Mouse (Mus musculus): Measurements from ENCODE around the gene Lgals2. TPM values are rescaled to one million over a fixed set of nuclear protein-coding genes. Genes with fewer than 3 reads are reported as not detected.

Gene Lgals2
- polyA plus RNA-seq, 1 experiment: not detected

GRCm38 (mm10) chr15:78807141-78807540 is 48.2 kb downstream of the Lgals2 start:
- no peak overlapping the region for H3K4me3 ChIP-seq (replicated peaks)
- no peaks in the 10 kb centered on the region for H3K9me3 ChIP-seq
- no peak for TF ChIP-seq GATA1 (IDR thresholded peaks at IDR 0.05; ENCODE audit: borderline replicate concordance, low read length)
- no peak for TF ChIP-seq FLI1 (IDR thresholded peaks at IDR 0.05; ENCODE audit: low read length)
- H3K27me3 ChIP-seq (replicated peaks): peaks cover 85% of the 10 kb centered on the region
- H3K36me3 ChIP-seq (replicated peaks; ENCODE audit: low read length): no peaks in the 10 kb centered on the region
- peaks cover 20% of the 10 kb centered on the region for H3K4me1 ChIP-seq

- no peak overlapping the region for H3K4me3 ChIP-seq (replicated peaks)
- H3K4me1 ChIP-seq: peaks cover 25% of the 10 kb centered on the region
- no peak for TF ChIP-seq GATA1 (IDR thresholded peaks at IDR 0.05; ENCODE audit: borderline replicate concordance, low read length)
- TF ChIP-seq FLI1 (IDR thresholded peaks at IDR 0.05; ENCODE audit: low read length): no peak
- peaks cover 90% of the 10 kb centered on the region for H3K27me3 ChIP-seq (replicated peaks)
- no peaks in the 10 kb centered on the region for H3K36me3 ChIP-seq (replicated peaks; ENCODE audit: low read length)
- no peaks in the 10 kb centered on the region for H3K9me3 ChIP-seq
Observed at GRCm38 (mm10) chr15:78806614-78807013, 48.7 kb downstream of the Lgals2 start.

DNA sequence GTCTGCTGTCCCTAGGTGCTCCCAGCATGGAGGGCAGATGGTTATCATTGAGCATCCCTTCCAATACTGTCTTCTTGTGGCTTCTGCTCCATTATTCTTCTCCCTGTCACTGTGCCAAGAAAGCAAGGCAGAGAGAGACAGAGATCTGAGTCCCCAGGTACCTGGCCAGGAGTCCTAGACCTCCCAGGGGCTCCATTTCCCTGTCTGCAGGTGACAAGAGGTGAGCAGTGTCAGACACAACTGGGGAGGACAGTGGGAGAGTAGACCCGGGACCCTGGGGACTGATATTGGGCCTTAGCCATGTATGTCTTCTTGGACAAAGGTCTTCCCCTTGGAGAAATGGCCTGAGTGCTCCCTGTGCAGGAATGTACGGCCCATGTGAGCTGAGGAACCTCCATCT is 50.0 kb downstream of the Lgals2 start:
- TF ChIP-seq GATA1 (IDR thresholded peaks at IDR 0.05; ENCODE audit: borderline replicate concordance, low read length): no peak
- TF ChIP-seq FLI1 (IDR thresholded peaks at IDR 0.05; ENCODE audit: low read length): no peak
- Histone ChIP-seq H3K4me1 (peaks cover 25% of the 10 kb centered on the region), H3K4me3 (replicated peaks) (no peak overlapping the region), H3K9me3 (no peaks in the 10 kb centered on the region), H3K36me3 (replicated peaks; ENCODE audit: low read length) (no peaks in the 10 kb centered on the region), H3K27me3 (replicated peaks) (peaks cover 92% of the 10 kb centered on the region)

DNA sequence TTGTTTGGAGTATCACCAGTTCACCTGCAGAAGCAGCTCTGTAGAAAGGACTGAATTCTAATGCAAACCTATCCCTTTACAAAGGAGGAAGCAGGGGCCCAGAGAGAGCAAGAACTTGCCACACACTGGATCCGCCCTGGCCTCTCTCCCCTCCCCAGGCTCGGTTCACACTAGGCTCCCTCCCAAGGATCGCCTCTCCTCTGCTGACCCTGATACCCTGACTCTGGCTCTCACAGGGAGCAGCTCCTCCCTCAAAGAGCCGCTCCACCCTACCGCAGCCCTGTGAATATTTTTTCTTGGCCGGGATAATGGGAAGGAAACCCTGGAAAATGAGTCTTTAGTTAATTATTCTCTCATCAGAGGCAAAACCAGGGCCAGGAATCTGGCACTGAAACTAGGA is 51.0 kb downstream of the Lgals2 start:
- peaks cover 86% of the 10 kb centered on the region for H3K27me3 ChIP-seq (replicated peaks)
- peaks cover 25% of the 10 kb centered on the region for H3K4me1 ChIP-seq

GRCm38 (mm10) chr15:78803499-78803900 is 51.8 kb downstream of the Lgals2 start:
- H3K9me3 ChIP-seq: no peaks in the 10 kb centered on the region
- TF ChIP-seq GATA1 (IDR thresholded peaks at IDR 0.05; ENCODE audit: borderline replicate concordance, low read length) (no peak), FLI1 (IDR thresholded peaks at IDR 0.05; ENCODE audit: low read length) (no peak)
- H3K27me3 ChIP-seq (replicated peaks): peaks cover 89% of the 10 kb centered on the region
- peak overlapping the region; percentile 40 for H3K4me3 ChIP-seq (replicated peaks)
- H3K4me1 ChIP-seq: peaks cover 25% of the 10 kb centered on the region
- H3K36me3 ChIP-seq (replicated peaks; ENCODE audit: low read length): no peaks in the 10 kb centered on the region

More for the DNA sequence above, 51.0 kb downstream of the Lgals2 start:
- Histone ChIP-seq H3K9me3 (no peaks in the 10 kb centered on the region), H3K4me3 (replicated peaks) (no peak overlapping the region), H3K36me3 (replicated peaks; ENCODE audit: low read length) (no peaks in the 10 kb centered on the region)
- no peak for TF ChIP-seq GATA1 (IDR thresholded peaks at IDR 0.05; ENCODE audit: borderline replicate concordance, low read length)
- TF ChIP-seq FLI1 (IDR thresholded peaks at IDR 0.05; ENCODE audit: low read length): no peak

DNA sequence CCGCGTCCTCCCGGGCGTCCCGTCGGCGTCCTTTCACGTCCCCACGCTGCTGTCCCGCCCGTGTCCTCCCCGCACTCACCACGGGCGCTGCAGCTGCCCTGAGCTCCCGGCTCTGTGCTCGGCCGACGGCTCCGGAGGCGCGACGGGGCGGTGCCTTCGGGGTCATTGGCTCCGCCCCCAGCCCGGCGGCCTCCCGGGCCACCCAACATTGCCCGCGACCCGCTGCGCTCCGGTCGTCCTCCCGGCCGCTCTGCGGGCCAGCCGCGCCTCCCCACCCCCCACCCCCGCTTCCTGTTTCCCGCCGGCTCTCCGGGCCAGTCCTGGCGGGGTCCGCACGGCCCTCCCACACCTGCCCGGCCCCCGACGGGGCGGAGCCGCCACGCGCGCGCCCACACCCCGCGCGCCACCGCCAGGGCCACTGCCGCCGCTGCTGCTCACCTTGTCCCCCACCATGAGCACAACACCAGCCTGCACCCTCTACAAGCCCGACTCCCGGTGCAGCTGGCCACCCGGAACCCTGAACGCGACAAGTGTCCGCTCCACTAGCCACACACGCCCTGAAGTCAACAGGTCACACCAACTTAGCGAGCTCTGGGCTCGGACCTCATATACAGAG is 52.4 kb downstream of the Lgals2 start, which contains the start of gene Card10:
Card10 (minus strand) TSS at position 267 of the 616 bp plus-strand sequence.
- Histone ChIP-seq H3K9me3 (no peaks in the 10 kb centered on the region), H3K4me3 (replicated peaks) (peak within 1 kb of the TSS; percentile 90), H3K4me1 (peaks cover 25% of the 10 kb centered on the region), H3K36me3 (replicated peaks; ENCODE audit: low read length) (no peaks in the 10 kb centered on the region), H3K27me3 (replicated peaks) (peaks cover 89% of the 10 kb centered on the region)
- no peak for TF ChIP-seq GATA1 (IDR thresholded peaks at IDR 0.05; ENCODE audit: borderline replicate concordance, low read length)
- no peak for TF ChIP-seq FLI1 (IDR thresholded peaks at IDR 0.05; ENCODE audit: low read length)

GRCm38 (mm10) chr15:78801971-78802741 is 53.2 kb downstream of the Lgals2 start:
- H3K4me1 ChIP-seq: peaks cover 25% of the 10 kb centered on the region
- H3K9me3 ChIP-seq: no peaks in the 10 kb centered on the region
- peaks cover 89% of the 10 kb centered on the region for H3K27me3 ChIP-seq (replicated peaks)
- no peaks in the 10 kb centered on the region for H3K36me3 ChIP-seq (replicated peaks; ENCODE audit: low read length)
- H3K4me3 ChIP-seq (replicated peaks): peak overlapping the region; percentile 90
- TF ChIP-seq GATA1 (IDR thresholded peaks at IDR 0.05; ENCODE audit: borderline replicate concordance, low read length) (no peak), FLI1 (IDR thresholded peaks at IDR 0.05; ENCODE audit: low read length) (no peak)

- H3K36me3 ChIP-seq (replicated peaks; ENCODE audit: low read length): no peaks in the 10 kb centered on the region
- no peak for TF ChIP-seq GATA1 (IDR thresholded peaks at IDR 0.05; ENCODE audit: borderline replicate concordance, low read length)
- TF ChIP-seq FLI1 (IDR thresholded peaks at IDR 0.05; ENCODE audit: low read length): no peak
- no peak overlapping the region for H3K4me3 ChIP-seq (replicated peaks)
- peaks cover 25% of the 10 kb centered on the region for H3K4me1 ChIP-seq
- H3K27me3 ChIP-seq (replicated peaks): peaks cover 89% of the 10 kb centered on the region
- H3K9me3 ChIP-seq: no peaks in the 10 kb centered on the region
Observed at GRCm38 (mm10) chr15:78801571-78801970, 53.8 kb downstream of the Lgals2 start.

Other genes starting within 250 kb of the Lgals2 start
- gene Elfn2, start 136.8 kb downstream of the Lgals2 start, polyA plus RNA-seq (2012; ENCODE audit: insufficient read depth, low replicate concordance): 0.26 and 0.28 TPM in 2 replicates
- gene Mfng, start 82.1 kb downstream of the Lgals2 start, polyA plus RNA-seq (2012; ENCODE audit: insufficient read depth, low replicate concordance): 36.6 and 48.4 TPM in 2 replicates
- 1.5 and 2.1 TPM in 2 replicates for gene Card10, start 52.5 kb downstream of the Lgals2 start, polyA plus RNA-seq (2012; ENCODE audit: insufficient read depth, low replicate concordance)
- gene Cdc42ep1, start 12.9 kb downstream of the Lgals2 start, polyA plus RNA-seq (2012; ENCODE audit: insufficient read depth, low replicate concordance): 1.2 and 3.7 TPM in 2 replicates
- gene Gga1, start 21.7 kb upstream of the Lgals2 start, polyA plus RNA-seq (2012; ENCODE audit: insufficient read depth, low replicate concordance): 198 and 388 TPM in 2 replicates
- 2.9 and 8.0 TPM in 2 replicates for gene Gm49510, start 44.1 kb upstream of the Lgals2 start, polyA plus RNA-seq (2012; ENCODE audit: insufficient read depth, low replicate concordance)
- 1,441 and 3,817 TPM in 2 replicates for gene Sh3bp1, start 44.2 kb upstream of the Lgals2 start, polyA plus RNA-seq (2012; ENCODE audit: insufficient read depth, low replicate concordance)
- gene Pdxp, start 58.4 kb upstream of the Lgals2 start, polyA plus RNA-seq (2012; ENCODE audit: insufficient read depth, low replicate concordance): 8.6 and 29.8 TPM in 2 replicates
- 75.3 and 689 TPM in 2 replicates for gene Lgals1, start 71.2 kb upstream of the Lgals2 start, polyA plus RNA-seq (2012; ENCODE audit: insufficient read depth, low replicate concordance)
- gene Nol12, start 79.4 kb upstream of the Lgals2 start, polyA plus RNA-seq (2012; ENCODE audit: insufficient read depth, low replicate concordance): 16.3 and 19.1 TPM in 2 replicates
- 97.8 and 237 TPM in 2 replicates for gene Triobp, start 92.2 kb upstream of the Lgals2 start, polyA plus RNA-seq (2012; ENCODE audit: insufficient read depth, low replicate concordance)
- gene H1f0, start 172.9 kb upstream of the Lgals2 start, polyA plus RNA-seq (2012; ENCODE audit: insufficient read depth, low replicate concordance): 211 and 406 TPM in 2 replicates
- 10.8 and 18.1 TPM in 2 replicates for gene Galr3, start 186.4 kb upstream of the Lgals2 start, polyA plus RNA-seq (2012; ENCODE audit: insufficient read depth, low replicate concordance)
- gene Ankrd54, start 207.4 kb upstream of the Lgals2 start, polyA plus RNA-seq (2012; ENCODE audit: insufficient read depth, low replicate concordance): 32.5 and 90.9 TPM in 2 replicates
- gene Eif3l, start 219.7 kb upstream of the Lgals2 start, polyA plus RNA-seq (2012; ENCODE audit: insufficient read depth, low replicate concordance): 9.1 and 10.8 TPM in 2 replicates